Mouse (Mus musculus) thymus, postnatal 10 days (tissue): Measurements from ENCODE around the gene Fbxo34.
"Not testable (repeated sequence)": the region's sequence is repeated elsewhere in the genome, so short reads cannot be mapped to it uniquely, and the experiment has no call there.

ENCODE experiments used
- DNase-seq, 2 experiments: peaks; one replicate each; pipeline ENCODE4 v3.0.0; 2021; ENCODE audit warnings: low spot score in 2 of 2

The Fbxo34 gene

GRCm38 (mm10) chr14:47450121-47450520 lies at the start of gene Fbxo34:
Gene Fbxo34 (plus strand): TSS chr14:47450421.
- not testable (repeated sequence) for DNase-seq

GRCm38 (mm10) chr14:47402735-47403134 lies 47.5 kb upstream of the Fbxo34 start:
- DNase-seq: no peak

GRCm38 (mm10) chr14:47406000-47406399 lies 44.2 kb upstream of the Fbxo34 start:
- no peak for DNase-seq

GRCm38 (mm10) chr14:47417346-47417745 lies 32.9 kb upstream of the Fbxo34 start:
- no peak for DNase-seq

- peak; percentile 90 to 91 for DNase-seq
Observed at GRCm38 (mm10) chr14:47417775-47418665, 32.2 kb upstream of the Fbxo34 start, which contains the start of gene Dlgap5. Gene Dlgap5 (minus strand): TSS chr14:47418407.

- DNase-seq: no peak
Observed at GRCm38 (mm10) chr14:47418666-47418991, 31.6 kb upstream of the Fbxo34 start.

- no peak for DNase-seq
Observed at GRCm38 (mm10) chr14:47419034-47419625, 31.1 kb upstream of the Fbxo34 start.

GRCm38 (mm10) chr14:47419723-47420276 lies 30.4 kb upstream of the Fbxo34 start:
- DNase-seq: no peak

GRCm38 (mm10) chr14:47421606-47422005 lies 28.6 kb upstream of the Fbxo34 start:
- DNase-seq: no peak

- DNase-seq: no peak
Observed at GRCm38 (mm10) chr14:47422466-47422865, 27.8 kb upstream of the Fbxo34 start.

GRCm38 (mm10) chr14:47432987-47433386 lies 17.2 kb upstream of the Fbxo34 start:
- DNase-seq: no peak

- DNase-seq: no peak
Observed at GRCm38 (mm10) chr14:47438947-47439346, 11.3 kb upstream of the Fbxo34 start.

- DNase-seq: no peak
Observed at GRCm38 (mm10) chr14:47444907-47445306, 5.3 kb upstream of the Fbxo34 start.

- DNase-seq: no peak
Observed at GRCm38 (mm10) chr14:47445331-47446095, 4.7 kb upstream of the Fbxo34 start.

GRCm38 (mm10) chr14:47459556-47459955 lies 9.3 kb downstream of the Fbxo34 start:
- no peak for DNase-seq

GRCm38 (mm10) chr14:47461997-47462396 lies 11.8 kb downstream of the Fbxo34 start:
- no peak for DNase-seq

GRCm38 (mm10) chr14:47462453-47462852 lies 12.2 kb downstream of the Fbxo34 start:
- DNase-seq: no peak

- DNase-seq: no peak
Observed at GRCm38 (mm10) chr14:47462877-47463460, 12.7 kb downstream of the Fbxo34 start.

GRCm38 (mm10) chr14:47464426-47464825 lies 14.2 kb downstream of the Fbxo34 start:
- DNase-seq: no peak

- no peak for DNase-seq
Observed at GRCm38 (mm10) chr14:47465468-47466175, 15.4 kb downstream of the Fbxo34 start.

- peak; percentile 87 to 96 for DNase-seq
Observed at GRCm38 (mm10) chr14:47472359-47472742, 22.1 kb downstream of the Fbxo34 start.
